Mouse (Mus musculus): ENCODE data around the gene Cpa2.

Cpa2 gene

DNA sequence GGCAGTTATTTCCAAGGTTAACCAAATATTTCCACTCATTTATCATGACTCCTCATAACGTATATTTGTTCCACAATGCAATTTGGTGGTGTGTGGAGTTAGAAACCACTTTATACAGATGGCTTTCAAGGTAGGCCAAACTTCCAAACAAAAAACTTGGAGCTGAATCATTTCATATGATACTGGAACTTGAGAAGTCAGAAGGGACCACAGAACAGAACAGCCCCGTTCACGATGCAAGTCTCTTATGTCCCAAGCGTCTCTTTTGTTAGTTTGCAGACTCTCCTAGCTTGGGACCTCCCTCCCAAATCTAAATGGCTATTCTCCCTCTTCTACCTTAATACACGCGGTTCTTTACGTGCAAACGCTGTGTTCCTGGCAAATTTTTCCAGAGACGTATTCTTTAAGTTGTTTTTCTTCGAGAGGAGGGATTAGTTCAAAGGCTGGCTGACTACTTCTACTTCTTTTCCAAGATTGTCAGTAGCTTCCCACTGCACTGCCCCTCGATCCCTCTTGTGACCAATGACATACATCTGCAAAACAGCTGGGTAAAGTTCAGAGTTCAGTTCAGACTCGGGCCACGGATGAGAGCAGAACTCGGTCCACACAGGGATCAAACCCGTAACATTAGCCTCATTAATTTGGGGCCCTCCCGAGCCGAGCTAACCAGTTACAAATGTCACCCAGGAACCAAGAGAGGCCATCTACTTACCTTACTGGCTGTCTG is 35.3 kb downstream of the Cpa2 start:
- no peak for DNase-seq (ENCODE audit: low read depth, low spot score)

DNA sequence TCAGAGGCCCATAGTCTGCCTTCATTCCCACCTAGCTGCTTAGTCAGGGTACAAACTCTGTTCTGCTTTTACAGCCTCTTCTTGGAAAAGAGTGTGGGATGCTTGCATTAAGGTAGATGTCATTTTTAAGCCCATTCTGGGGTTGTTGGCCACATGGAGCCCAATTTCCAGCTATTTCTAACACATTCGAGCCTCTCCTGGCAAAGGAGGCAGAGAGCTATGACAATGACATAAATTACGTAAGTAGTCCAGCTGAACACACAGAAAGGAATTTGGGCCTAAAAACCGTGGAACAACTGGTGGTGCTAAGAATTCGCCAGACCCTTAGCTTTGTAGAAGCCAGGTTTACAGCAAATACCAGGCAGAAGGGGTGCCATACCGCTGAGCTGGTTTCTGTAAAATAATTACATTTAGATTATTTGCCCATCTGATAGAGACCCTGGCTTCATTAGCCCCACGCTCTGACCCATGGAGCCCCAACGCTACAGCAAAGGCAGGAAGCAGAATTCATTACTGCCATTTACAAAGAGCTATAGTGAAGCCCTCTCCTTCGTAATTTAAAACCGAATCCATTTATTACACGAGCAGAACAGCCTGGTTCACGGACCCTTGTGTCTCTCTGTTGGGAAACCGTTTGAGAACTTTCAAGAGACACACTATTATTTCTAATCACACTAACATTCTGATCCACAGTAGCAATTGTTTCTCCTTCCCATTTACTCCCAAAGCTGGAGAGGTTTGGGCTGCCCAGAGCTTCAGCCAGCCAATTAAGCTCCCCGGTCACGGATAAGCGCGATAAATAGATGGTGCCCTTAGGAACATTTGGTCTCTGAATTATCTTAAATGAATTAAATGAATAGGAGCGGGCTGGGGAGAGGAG is 38.8 kb downstream of the Cpa2 start:
- no peak for DNase-seq (ENCODE audit: low read depth, low spot score)

GRCm38 (mm10) chr6:30580841-30581176 is 39.4 kb downstream of the Cpa2 start:
- DNase-seq (ENCODE audit: low read depth, low spot score) = no peak

- DNase-seq (ENCODE audit: low read depth, low spot score) = no peak
Measured at GRCm38 (mm10) chr6:30586886-30587442, 45.6 kb downstream of the Cpa2 start.

GRCm38 (mm10) chr6:30589819-30590218 is 48.4 kb downstream of the Cpa2 start:
- DNase-seq (ENCODE audit: low read depth, low spot score) = no peak

- no peak for DNase-seq (ENCODE audit: low read depth, low spot score)
Measured at GRCm38 (mm10) chr6:30591851-30592404, 50.5 kb downstream of the Cpa2 start.

GRCm38 (mm10) chr6:30592417-30592974 is 51.1 kb downstream of the Cpa2 start:
- DNase-seq (ENCODE audit: low read depth, low spot score) = no peak

- no peak for DNase-seq (ENCODE audit: low read depth, low spot score)
Measured at GRCm38 (mm10) chr6:30594364-30594763, 53.0 kb downstream of the Cpa2 start.

- DNase-seq (ENCODE audit: low read depth, low spot score) = no peak
Measured at GRCm38 (mm10) chr6:30596230-30596898, 55.0 kb downstream of the Cpa2 start.

- DNase-seq (ENCODE audit: low read depth, low spot score) = no peak
Measured at GRCm38 (mm10) chr6:30600033-30600432, 58.7 kb downstream of the Cpa2 start.

GRCm38 (mm10) chr6:30600995-30601394 is 59.6 kb downstream of the Cpa2 start:
- no peak for DNase-seq (ENCODE audit: low read depth, low spot score)

- DNase-seq (ENCODE audit: low read depth, low spot score) = no peak
Measured at GRCm38 (mm10) chr6:30604342-30604867, 63.0 kb downstream of the Cpa2 start.

DNA sequence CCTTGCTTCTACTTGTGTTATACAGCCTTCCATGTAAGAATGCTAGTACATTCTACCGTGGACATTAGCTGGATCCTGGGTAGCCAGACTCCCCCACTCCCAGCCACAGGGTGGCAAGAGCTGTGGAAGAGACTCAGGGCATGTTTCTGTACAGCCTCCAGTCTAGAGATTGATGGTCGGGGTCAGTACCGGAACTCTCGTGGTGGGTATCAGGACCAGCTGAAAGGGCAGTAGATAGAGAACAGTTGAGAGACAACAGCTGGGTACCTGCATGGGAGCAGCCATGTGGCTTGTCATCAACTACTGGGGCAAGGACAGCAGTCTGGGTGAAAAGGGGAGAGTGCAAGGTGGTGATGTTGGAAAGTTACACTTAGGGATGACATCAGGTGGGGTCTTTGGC is 63.7 kb downstream of the Cpa2 start:
- no peak for DNase-seq (ENCODE audit: low read depth, low spot score)

GRCm38 (mm10) chr6:30605672-30606071 is 64.3 kb downstream of the Cpa2 start:
- no peak for DNase-seq (ENCODE audit: low read depth, low spot score)

GRCm38 (mm10) chr6:30610710-30611109 is 69.3 kb downstream of the Cpa2 start, which contains the start of gene Cpa5:
TSS of gene Cpa5 (plus strand) at chr6:30611010.
- no peak for DNase-seq (ENCODE audit: low read depth, low spot score)

DNA sequence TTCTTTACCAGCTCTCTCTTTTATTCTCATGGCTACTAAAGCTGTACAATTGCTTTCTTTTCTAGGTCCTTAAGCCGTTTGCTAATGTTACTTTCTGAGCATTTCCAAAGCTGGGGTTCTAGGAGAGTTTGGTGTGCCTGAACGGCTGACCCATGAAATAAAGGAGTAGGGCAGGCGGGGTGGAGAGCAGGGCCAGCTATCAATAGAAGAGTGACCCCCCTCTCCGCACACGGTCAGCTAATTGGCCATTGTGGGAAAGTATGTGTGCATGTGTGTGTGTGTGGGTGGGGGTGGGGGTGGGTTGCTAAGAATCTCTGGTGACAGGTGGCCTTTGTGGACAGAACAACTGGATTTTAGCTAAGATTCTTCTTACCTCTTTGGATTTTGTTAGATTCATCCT is 69.8 kb downstream of the Cpa2 start:
- no peak for DNase-seq (ENCODE audit: low read depth, low spot score)

Data from skeletal muscle tissue, adult 2 months (tissue).